Mouse (Mus musculus): ENCODE results near the gene Fanci. TPM values are rescaled to one million over a fixed set of nuclear protein-coding genes. Genes with fewer than 3 reads are reported as not detected.

The Fanci gene
- polyA plus RNA-seq, 1 experiment from 2014 or later: 9.2 TPM

DNA sequence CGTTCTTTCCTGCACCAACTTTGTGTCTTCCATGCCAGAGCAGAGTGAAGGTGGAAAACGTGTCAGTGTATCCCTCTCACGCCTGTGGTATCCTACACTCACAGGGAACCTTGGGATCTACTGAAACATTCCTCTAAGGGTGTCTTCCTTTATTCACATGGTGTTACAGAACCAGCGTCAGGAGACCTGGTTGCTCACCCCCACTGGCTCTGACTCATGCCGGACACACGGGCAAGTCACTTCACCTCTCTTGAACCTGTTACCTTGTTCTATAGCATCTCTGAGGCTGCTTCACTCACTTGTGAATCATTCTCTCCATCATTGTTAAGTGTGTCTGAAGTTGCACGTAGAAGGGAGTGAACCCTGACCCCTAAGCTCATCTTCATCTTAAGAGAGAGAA is 28.9 kb upstream of the Fanci start:
- WGBS (ENCODE audit: insufficient replicate concordance): 65% methylated on average over 7 of the region's 7 CpGs
- ATAC-seq (ENCODE audit: low read depth): no peak

DNA sequence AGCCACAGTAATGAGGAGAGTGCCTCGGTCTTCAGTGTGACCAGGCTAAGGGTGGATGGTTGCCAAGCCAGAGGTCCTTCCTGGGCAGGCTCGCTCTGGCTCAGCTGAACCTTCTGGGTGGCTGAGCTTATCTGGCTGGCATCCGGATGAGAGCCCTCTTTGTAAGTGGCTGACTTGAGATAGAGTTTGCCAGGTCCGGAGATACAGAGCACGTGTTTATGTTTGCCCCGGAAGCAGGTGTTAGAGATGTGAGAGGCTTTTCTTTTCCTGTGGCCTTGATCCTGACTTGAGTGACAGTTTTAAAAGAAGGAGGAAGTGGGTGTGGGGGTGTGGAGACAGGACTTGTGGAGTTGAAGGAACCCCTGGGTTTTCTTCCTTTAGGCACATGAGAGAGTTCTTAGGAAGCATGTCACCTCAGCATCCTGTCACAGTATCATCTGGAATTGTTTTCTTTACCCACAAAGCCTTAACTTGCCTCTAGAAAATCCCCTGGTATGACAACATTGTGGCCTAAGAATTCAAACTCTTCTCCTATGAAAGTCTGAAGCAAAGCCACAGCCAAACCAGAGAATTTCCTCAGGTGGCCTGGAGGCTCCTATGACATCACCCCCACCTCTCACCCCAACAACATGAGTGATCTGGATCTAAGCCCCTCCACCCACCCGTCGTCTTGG is 28.2 kb upstream of the Fanci start:
- 0 out of 2 replicates have a peak, but pooled peaks have one; percentile 12 for ATAC-seq (ENCODE audit: low read depth)
- WGBS (ENCODE audit: insufficient replicate concordance): 17% methylated on average over 8 of the region's 8 CpGs
- no peak overlapping the region for H3K9ac ChIP-seq
- H3K27ac ChIP-seq: no peak overlapping the region
- peaks cover 50% of the 10 kb centered on the region for H3K36me3 ChIP-seq
- no peaks in the 10 kb centered on the region for H3K27me3 ChIP-seq
- H3K9me3 ChIP-seq (replicated peaks): no peaks in the 10 kb centered on the region
- H3K4me3 ChIP-seq (replicated peaks): no peak overlapping the region
- no peak overlapping the region for H3K4me2 ChIP-seq
- peaks cover 34% of the 10 kb centered on the region for H3K4me1 ChIP-seq (replicated peaks)
- DNase-seq: peak; percentile 6

More for the DNA sequence above, 28.9 kb upstream of the Fanci start:
- no peak overlapping the region for H3K27ac ChIP-seq
- H3K9ac ChIP-seq: no peak overlapping the region
- no peak overlapping the region for H3K4me2 ChIP-seq
- no peak overlapping the region for H3K4me3 ChIP-seq (replicated peaks)
- peaks cover 41% of the 10 kb centered on the region for H3K4me1 ChIP-seq (replicated peaks)
- H3K27me3 ChIP-seq: no peaks in the 10 kb centered on the region
- H3K36me3 ChIP-seq: peaks cover 57% of the 10 kb centered on the region
- H3K9me3 ChIP-seq (replicated peaks): no peaks in the 10 kb centered on the region
- DNase-seq: no peak

DNA sequence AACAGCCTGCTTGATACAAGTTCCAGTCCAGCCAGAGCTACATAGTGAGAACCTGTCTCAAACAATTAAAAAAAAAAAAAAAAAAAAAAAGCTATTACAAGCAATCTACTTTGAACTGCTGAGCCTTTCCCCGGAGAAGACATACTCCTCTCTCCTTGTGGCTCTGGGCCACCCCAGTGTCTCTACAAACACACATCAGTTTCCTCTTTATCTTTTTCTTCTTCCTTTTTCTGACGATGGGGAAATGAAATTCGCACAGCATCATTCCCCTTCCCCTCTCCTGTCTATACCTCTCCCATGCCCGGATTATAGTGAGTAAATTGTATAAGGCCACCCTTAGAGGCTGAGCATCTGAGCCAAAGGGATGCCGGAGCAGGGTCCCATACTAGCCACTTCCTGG is 23.1 kb upstream of the Fanci start:
- no peak for ATAC-seq (ENCODE audit: low read depth)
- Histone ChIP-seq H3K27me3 (no peaks in the 10 kb centered on the region), H3K4me1 (replicated peaks) (peaks cover 3% of the 10 kb centered on the region; the same call in 1 of the 2 replicates), H3K9me3 (replicated peaks) (no peaks in the 10 kb centered on the region), H3K4me2 (no peak overlapping the region), H3K4me3 (replicated peaks) (no peak overlapping the region), H3K27ac (no peak overlapping the region), H3K9ac (no peak overlapping the region), H3K36me3 (peaks cover 3% of the 10 kb centered on the region; the same call in 1 of the 2 replicates)
- no peak for DNase-seq
- WGBS (ENCODE audit: insufficient replicate concordance): 30% methylated on average over 5 of the region's 5 CpGs

- no peaks in the 10 kb centered on the region for H3K4me1 ChIP-seq (replicated peaks)
- H3K27ac ChIP-seq: no peak overlapping the region
- H3K27me3 ChIP-seq: no peaks in the 10 kb centered on the region
- WGBS (ENCODE audit: insufficient replicate concordance): 32% methylated on average over 4 of the region's 4 CpGs
- no peak overlapping the region for H3K9ac ChIP-seq
- H3K36me3 ChIP-seq: peaks cover 3% of the 10 kb centered on the region; the same call in 1 of the 2 replicates
- no peak overlapping the region for H3K4me2 ChIP-seq
- no peaks in the 10 kb centered on the region for H3K9me3 ChIP-seq (replicated peaks)
- DNase-seq (no peak), ATAC-seq (ENCODE audit: low read depth) (no peak)
- H3K4me3 ChIP-seq (replicated peaks): no peak overlapping the region
Observed at GRCm38 (mm10) chr7:79369416-79369815, 22.3 kb upstream of the Fanci start.

DNA sequence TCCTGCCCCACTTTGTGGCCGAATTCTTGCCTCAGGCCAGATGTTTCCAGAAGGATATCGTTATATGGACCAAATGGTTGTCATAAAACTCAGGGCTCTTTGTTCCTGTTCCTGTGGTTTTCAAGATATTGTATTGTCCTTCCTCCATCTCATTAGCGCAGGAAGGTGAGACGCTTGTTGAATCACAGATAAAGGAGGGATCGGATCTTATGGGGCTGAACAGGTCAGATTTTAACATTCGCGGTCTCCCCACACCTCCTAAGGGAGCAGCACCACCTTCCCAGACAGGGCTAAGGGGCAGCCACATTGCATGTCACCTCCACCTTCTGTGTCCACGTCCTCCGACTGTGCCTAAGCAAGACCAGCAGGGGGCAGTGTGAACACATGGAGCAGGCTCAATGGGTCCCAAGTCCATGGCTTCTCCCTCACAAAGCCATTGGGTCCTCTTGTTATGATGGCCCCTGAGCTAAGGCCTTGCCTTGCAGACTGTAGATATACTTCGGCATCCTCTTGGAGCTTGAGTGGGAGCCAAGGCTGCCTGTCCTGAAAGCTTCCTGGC is 20.3 kb upstream of the Fanci start:
- Histone ChIP-seq H3K36me3 (no peaks in the 10 kb centered on the region), H3K4me3 (replicated peaks) (no peak overlapping the region), H3K27me3 (no peaks in the 10 kb centered on the region), H3K4me2 (no peak overlapping the region), H3K4me1 (replicated peaks) (peaks cover under 1% of the 10 kb centered on the region; the same call in 1 of the 2 replicates), H3K9me3 (replicated peaks) (no peaks in the 10 kb centered on the region), H3K27ac (no peak overlapping the region), H3K9ac (no peak overlapping the region)
- ATAC-seq (ENCODE audit: low read depth): peak; percentile 63; the same call in 1 of the 2 replicates
- WGBS (ENCODE audit: insufficient replicate concordance): 11% methylated on average over 10 of the region's 10 CpGs
- peak; percentile 62 for DNase-seq

- no peak for ATAC-seq (ENCODE audit: low read depth)
- Histone ChIP-seq H3K36me3 (no peaks in the 10 kb centered on the region), H3K9me3 (replicated peaks) (no peaks in the 10 kb centered on the region), H3K4me3 (replicated peaks) (no peak overlapping the region), H3K27me3 (no peaks in the 10 kb centered on the region), H3K27ac (no peak overlapping the region), H3K4me1 (replicated peaks) (peaks cover 10% of the 10 kb centered on the region), H3K9ac (no peak overlapping the region), H3K4me2 (no peak overlapping the region)
- DNase-seq: no peak
Observed at GRCm38 (mm10) chr7:79374017-79374416, 17.7 kb upstream of the Fanci start.

GRCm38 (mm10) chr7:79375594-79375993 is 16.1 kb upstream of the Fanci start:
- WGBS (ENCODE audit: insufficient replicate concordance): 77% methylated on average over 5 of the region's 5 CpGs
- H3K27ac ChIP-seq: no peak overlapping the region
- H3K4me3 ChIP-seq (replicated peaks): no peak overlapping the region
- H3K9ac ChIP-seq: no peak overlapping the region
- H3K4me1 ChIP-seq (replicated peaks): peaks cover 10% of the 10 kb centered on the region
- H3K9me3 ChIP-seq (replicated peaks): no peaks in the 10 kb centered on the region
- no peak overlapping the region for H3K4me2 ChIP-seq
- H3K27me3 ChIP-seq: 0 out of 2 replicates have a peak, but pooled peaks cover 11% of the 10 kb centered on the region
- DNase-seq (no peak), ATAC-seq (ENCODE audit: low read depth) (no peak)
- H3K36me3 ChIP-seq: no peaks in the 10 kb centered on the region

GRCm38 (mm10) chr7:79376516-79377275 is 15.0 kb upstream of the Fanci start:
- DNase-seq (no peak), ATAC-seq (ENCODE audit: low read depth) (peak; percentile 59)

GRCm38 (mm10) chr7:79386422-79387133 is 5.2 kb upstream of the Fanci start, which contains the start of gene Rlbp1:
Gene Rlbp1, minus strand, starts transcription at chr7:79387048.
- ATAC-seq (ENCODE audit: low read depth): no peak
- no peaks in the 10 kb centered on the region for H3K36me3 ChIP-seq
- no peak within 1 kb of the TSS for H3K27ac ChIP-seq
- WGBS (ENCODE audit: insufficient replicate concordance): 67% methylated on average over 16 of the region's 16 CpGs
- no peaks in the 10 kb centered on the region for H3K9me3 ChIP-seq (replicated peaks)
- peaks cover 3% of the 10 kb centered on the region for H3K4me1 ChIP-seq (replicated peaks)
- no peak within 1 kb of the TSS for H3K4me2 ChIP-seq
- H3K4me3 ChIP-seq (replicated peaks): no peak within 1 kb of the TSS
- H3K27me3 ChIP-seq: peaks cover 2% of the 10 kb centered on the region; the same call in 1 of the 2 replicates
- DNase-seq: no peak
- no peak within 1 kb of the TSS for H3K9ac ChIP-seq

More at GRCm38 (mm10) chr7:79376516-79377275, 15.0 kb upstream of the Fanci start:
- Histone ChIP-seq H3K27me3 (0 out of 2 replicates have a peak, but pooled peaks cover 14% of the 10 kb centered on the region), H3K9me3 (replicated peaks) (no peaks in the 10 kb centered on the region), H3K4me2 (no peak overlapping the region), H3K9ac (no peak overlapping the region), H3K4me1 (replicated peaks) (peaks cover 10% of the 10 kb centered on the region), H3K4me3 (replicated peaks) (no peak overlapping the region), H3K27ac (peak overlapping the region; percentile 43), H3K36me3 (no peaks in the 10 kb centered on the region)
- 34% methylated on average over 10 of the region's 10 CpGs for WGBS (ENCODE audit: insufficient replicate concordance)

DNA sequence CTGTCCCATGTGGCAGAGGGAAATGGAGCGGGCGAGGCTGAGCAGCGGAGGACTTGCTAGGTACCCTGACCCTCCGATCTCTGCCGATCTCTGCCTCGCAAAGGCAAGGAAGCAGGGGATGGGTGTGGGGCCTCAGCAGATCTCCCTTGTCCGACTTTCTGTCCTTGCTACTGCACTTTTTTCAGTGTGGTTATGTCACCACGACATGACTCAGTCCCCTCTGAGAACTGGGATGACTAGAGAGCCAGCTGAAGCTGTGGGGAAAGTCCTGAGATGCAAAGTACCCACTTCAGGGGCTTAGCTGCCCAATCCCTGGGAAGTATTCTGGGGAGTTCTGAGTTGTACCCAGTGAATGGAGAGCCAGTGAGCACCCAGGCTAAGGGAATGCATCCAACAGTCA is 4.6 kb upstream of the Fanci start:
- no peak for ATAC-seq (ENCODE audit: low read depth)
- no peaks in the 10 kb centered on the region for H3K9me3 ChIP-seq (replicated peaks)
- DNase-seq: no peak
- H3K36me3 ChIP-seq: no peaks in the 10 kb centered on the region
- peaks cover 2% of the 10 kb centered on the region; the same call in 1 of the 2 replicates for H3K27me3 ChIP-seq
- no peak overlapping the region for H3K27ac ChIP-seq
- no peak overlapping the region for H3K4me3 ChIP-seq (replicated peaks)
- no peak overlapping the region for H3K9ac ChIP-seq
- peaks cover 4% of the 10 kb centered on the region for H3K4me1 ChIP-seq (replicated peaks)
- 62% methylated on average over 8 of the region's 8 CpGs for WGBS (ENCODE audit: insufficient replicate concordance)
- no peak overlapping the region for H3K4me2 ChIP-seq

DNA sequence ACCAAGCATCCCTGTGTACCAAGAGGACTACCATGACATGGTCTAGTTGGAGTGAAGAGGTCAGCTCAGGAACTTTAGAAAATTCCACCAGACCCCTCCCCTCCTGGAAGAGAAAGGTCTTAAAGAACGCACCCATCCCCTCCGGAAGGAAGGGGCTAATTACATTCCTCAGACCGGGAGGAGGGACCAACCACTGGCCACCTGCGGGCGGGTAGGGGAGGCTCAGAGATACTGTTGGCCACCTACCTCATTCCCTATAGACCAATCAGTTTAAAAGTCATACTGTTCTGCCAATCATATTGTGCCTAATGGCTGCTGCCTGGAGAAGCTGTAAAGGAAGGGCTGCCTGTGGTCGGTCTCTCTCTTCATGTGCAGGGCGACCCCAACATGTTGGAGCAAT is 3.7 kb upstream of the Fanci start:
- Histone ChIP-seq H3K4me1 (replicated peaks) (peaks cover 7% of the 10 kb centered on the region), H3K4me2 (no peak overlapping the region), H3K27me3 (no peaks in the 10 kb centered on the region; the same call in 1 of the 2 replicates), H3K27ac (no peak overlapping the region), H3K9ac (no peak overlapping the region), H3K36me3 (no peaks in the 10 kb centered on the region), H3K4me3 (replicated peaks) (no peak overlapping the region), H3K9me3 (replicated peaks) (no peaks in the 10 kb centered on the region)
- ATAC-seq (ENCODE audit: low read depth) (no peak), DNase-seq (no peak)
- 44% methylated on average over 7 of the region's 7 CpGs for WGBS (ENCODE audit: insufficient replicate concordance)

Measured in liver, embryonic 13.5 days (tissue).